Mouse (Mus musculus): Measurements from ENCODE around the gene Atf5.

DNA sequence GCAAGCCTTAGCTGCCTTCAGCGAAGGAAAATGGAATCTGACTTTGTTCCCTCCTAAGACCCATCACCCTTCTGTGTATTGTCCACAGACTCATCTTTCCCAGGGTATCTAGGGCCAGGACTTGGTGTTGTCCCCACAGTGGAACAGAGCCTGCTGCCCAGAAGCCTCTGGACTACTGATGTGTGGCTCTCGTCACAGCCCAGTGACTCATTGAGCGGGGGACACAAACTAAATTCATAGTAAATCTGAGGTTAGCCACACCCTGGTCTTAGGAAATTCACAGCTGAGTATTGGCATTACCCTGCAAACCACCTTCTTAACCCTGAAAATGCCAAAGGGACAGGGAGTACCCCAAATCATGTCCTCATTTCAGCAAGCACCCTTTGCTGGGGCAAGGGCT lies 10.3 kb upstream of the Atf5 start:
- TF ChIP-seq CTCF (IDR thresholded peaks at IDR 0.05; ENCODE audit: borderline replicate concordance, control insufficient read depth, extremely low read depth, insufficient read depth, low read length, poor library complexity): no peak
- no peak for TF ChIP-seq POLR2A (IDR thresholded peaks at IDR 0.05; ENCODE audit: control insufficient read depth, extremely low read depth, insufficient read depth, low read length, poor library complexity)

Data from thymus, adult 2 months (tissue).